Mouse (Mus musculus): ENCODE measurements around the gene Tcf20. TPM values are rescaled to one million over a fixed set of nuclear protein-coding genes. Genes with fewer than 3 reads are reported as not detected.
"Not testable (repeated sequence)": the region's sequence is repeated elsewhere in the genome, so short reads cannot be mapped to it uniquely, and the experiment has no call there.

Tcf20 gene
- total RNA-seq, 4 experiments from 2014 or later, result 229 to 258 (median 236) TPM

GRCm38 (mm10) chr15:82821657-82822056 is 166.0 kb downstream of the Tcf20 start:
- DNase-seq (ENCODE audit: low spot score in 2 of 2), result no peak

- DNase-seq (ENCODE audit: low spot score in 2 of 2), result no peak
Measured at GRCm38 (mm10) chr15:82815296-82815695, 172.4 kb downstream of the Tcf20 start.

GRCm38 (mm10) chr15:82814806-82815205 is 172.9 kb downstream of the Tcf20 start:
- DNase-seq (ENCODE audit: low spot score in 2 of 2), result peak in 1 of 2 experiments; percentile 56

GRCm38 (mm10) chr15:82814321-82814720 is 173.4 kb downstream of the Tcf20 start:
- DNase-seq (ENCODE audit: low spot score in 2 of 2), result no peak

- no peak for DNase-seq (ENCODE audit: low spot score in 2 of 2)
Measured at GRCm38 (mm10) chr15:82810556-82810955, 177.1 kb downstream of the Tcf20 start.

- no peak for DNase-seq (ENCODE audit: low spot score in 2 of 2)
Measured at GRCm38 (mm10) chr15:82809511-82809910, 178.2 kb downstream of the Tcf20 start.

GRCm38 (mm10) chr15:82806969-82807763 is 180.5 kb downstream of the Tcf20 start:
- no peak for DNase-seq (ENCODE audit: low spot score in 2 of 2)

- peak; percentile 40 to 96 for DNase-seq (ENCODE audit: low spot score in 2 of 2)
Measured at GRCm38 (mm10) chr15:82804708-82805639, 182.7 kb downstream of the Tcf20 start.

- no peak for DNase-seq (ENCODE audit: low spot score in 2 of 2)
Measured at GRCm38 (mm10) chr15:82795936-82796440, 191.7 kb downstream of the Tcf20 start.

- DNase-seq (ENCODE audit: low spot score in 2 of 2), result no peak
Measured at GRCm38 (mm10) chr15:82794277-82794676, 193.4 kb downstream of the Tcf20 start, which contains the start of gene Cyp2d26. Gene Cyp2d26, minus strand, starts transcription at chr15:82794294.

- no peak for DNase-seq (ENCODE audit: low spot score in 2 of 2)
Measured at GRCm38 (mm10) chr15:82793868-82794267, 193.8 kb downstream of the Tcf20 start.

GRCm38 (mm10) chr15:82793454-82793853 is 194.2 kb downstream of the Tcf20 start:
- no peak for DNase-seq (ENCODE audit: low spot score in 2 of 2)

- DNase-seq (ENCODE audit: low spot score in 2 of 2), result no peak
Measured at GRCm38 (mm10) chr15:82792566-82792965, 195.1 kb downstream of the Tcf20 start.

GRCm38 (mm10) chr15:82784581-82784980 is 203.1 kb downstream of the Tcf20 start:
- no peak for DNase-seq (ENCODE audit: low spot score in 2 of 2)

- no peak for DNase-seq (ENCODE audit: low spot score in 2 of 2)
Measured at GRCm38 (mm10) chr15:82783800-82784199, 203.9 kb downstream of the Tcf20 start.

GRCm38 (mm10) chr15:82777856-82778255 is 209.8 kb downstream of the Tcf20 start:
- DNase-seq (ENCODE audit: low spot score in 2 of 2), result not testable (repeated sequence)

- DNase-seq (ENCODE audit: low spot score in 2 of 2), result no peak
Measured at GRCm38 (mm10) chr15:82765943-82766342, 221.7 kb downstream of the Tcf20 start.

- no peak for DNase-seq (ENCODE audit: low spot score in 2 of 2)
Measured at GRCm38 (mm10) chr15:82764881-82765280, 222.8 kb downstream of the Tcf20 start.

GRCm38 (mm10) chr15:82763631-82764420 is 223.8 kb downstream of the Tcf20 start, which contains the start of gene Cyp2d40:
Gene Cyp2d40, minus strand, starts transcription at chr15:82764183.
- no peak for DNase-seq (ENCODE audit: low spot score in 2 of 2)
